Mouse (Mus musculus) kidney, embryonic 14.5 days (tissue): ENCODE data around the gene Arpc4. TPM values are rescaled to one million over a fixed set of nuclear protein-coding genes. Genes with fewer than 3 reads are reported as not detected.

Source experiments
- ATAC-seq: fragments of 200-750 bp; cut with Nextera tagmentation; 2 replicates; pipeline ENCODE4 v1.8.0; 2017; ENCODE audit warnings: moderate number of reproducible peaks, mild to moderate bottlenecking, moderate TSS enrichment, moderate library complexity; ENCODE audit not compliant: low FRiP score, low TSS enrichment
- H3K27ac ChIP-seq: fragments of 300-500 bp; sonication (generic); 2 replicates; pipeline ENCODE4 v1.5.1; 2014; ENCODE audit warnings: low read depth, mild to moderate bottlenecking, low read length, moderate library complexity, mixed read lengths
- H3K27me3 ChIP-seq: fragments of 300-500 bp; sonication (generic); 2 replicates; pipeline ENCODE4 v1.6.1; 2014; ENCODE audit warnings: mild to moderate bottlenecking, low read length; ENCODE audit not compliant: control insufficient read depth, insufficient read depth
- H3K36me3 ChIP-seq: fragments of 300-500 bp; sonication (generic); 2 replicates; pipeline ENCODE4 v1.6.1; 2014; ENCODE audit warnings: low read length, mixed read lengths; ENCODE audit not compliant: control insufficient read depth, insufficient read depth
- H3K4me1 ChIP-seq: fragments of 300-500 bp; sonication (generic); 2 replicates; pipeline ENCODE4 v1.6.1; 2014; ENCODE audit warnings: low read length, mixed read lengths; ENCODE audit not compliant: control insufficient read depth, insufficient read depth
- H3K4me2 ChIP-seq: fragments of 300-500 bp; sonication (generic); replicated peaks from 2 replicates; pipeline ENCODE4 v1.6.1; 2014; ENCODE audit warnings: low read depth, mild to moderate bottlenecking, low read length
- H3K4me3 ChIP-seq: fragments of 300-500 bp; sonication (generic); 2 replicates; pipeline ENCODE4 v1.5.1; 2014; ENCODE audit warnings: mild to moderate bottlenecking, low read length
- H3K9ac ChIP-seq: fragments of 300-500 bp; sonication (generic); 2 replicates; pipeline ENCODE4 v1.6.1; 2014; ENCODE audit warnings: low read depth, mild to moderate bottlenecking, low read length, moderate library complexity
- H3K9me3 ChIP-seq: fragments of 300-500 bp; sonication (generic); 2 replicates; pipeline ENCODE4 v1.6.1; 2016; ENCODE audit warnings: low read length; ENCODE audit not compliant: control insufficient read depth
- WGBS: fragments of 180-500 bp; shearing (Covaris S2); extraction: QIAGEN DNeasy Blood & Tissue Kit; methylation state at CpG from one replicate; pipeline ENCODE4 v1.1.7; 2014; 5-methylcytosine and 5-hydroxymethylcytosine counted together
- polyA plus RNA-seq: library from polyadenylated mRNA; unstranded; fragments of >200 nt; fragmentation: Nextera tagmentation; extraction: Ambion mirVana; gene quantifications from 2 replicates; pipeline ENCODE4 v1.2.1, GENCODE M21; 2014

The Arpc4 gene
- polyA plus RNA-seq, 1 experiment from 2014 or later, result 230 TPM

DNA sequence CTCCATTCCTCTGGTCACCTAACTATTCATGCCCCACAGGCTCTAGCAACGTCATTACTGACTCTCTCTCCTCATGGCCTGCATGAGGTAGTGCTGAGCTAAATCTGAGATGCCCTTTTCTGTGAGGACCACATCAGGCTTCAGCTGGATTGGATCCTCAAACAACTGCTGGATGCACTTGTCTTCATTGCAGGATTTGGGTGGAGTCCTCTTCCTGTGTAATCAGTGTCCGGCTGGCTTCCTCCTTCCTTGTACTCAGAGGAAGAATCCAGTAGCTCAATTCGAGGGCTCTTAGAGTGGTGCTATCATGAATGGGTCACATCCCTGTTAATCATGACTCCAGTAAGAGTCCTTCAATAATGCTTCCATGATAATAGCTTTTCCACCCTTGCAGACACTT lies 24.2 kb upstream of the Arpc4 start:
- ATAC-seq, result no peak
- WGBS, result 74% methylated on average over 3 of the region's 3 CpGs
- Histone ChIP-seq H3K9me3 (no peaks in the 10 kb centered on the region), H3K9ac (no peak overlapping the region), H3K27ac (no peak overlapping the region), H3K4me2 (no peak overlapping the region), H3K27me3 (no peaks in the 10 kb centered on the region), H3K4me1 (no peaks in the 10 kb centered on the region), H3K36me3 (no peaks in the 10 kb centered on the region), H3K4me3 (no peak overlapping the region)

DNA sequence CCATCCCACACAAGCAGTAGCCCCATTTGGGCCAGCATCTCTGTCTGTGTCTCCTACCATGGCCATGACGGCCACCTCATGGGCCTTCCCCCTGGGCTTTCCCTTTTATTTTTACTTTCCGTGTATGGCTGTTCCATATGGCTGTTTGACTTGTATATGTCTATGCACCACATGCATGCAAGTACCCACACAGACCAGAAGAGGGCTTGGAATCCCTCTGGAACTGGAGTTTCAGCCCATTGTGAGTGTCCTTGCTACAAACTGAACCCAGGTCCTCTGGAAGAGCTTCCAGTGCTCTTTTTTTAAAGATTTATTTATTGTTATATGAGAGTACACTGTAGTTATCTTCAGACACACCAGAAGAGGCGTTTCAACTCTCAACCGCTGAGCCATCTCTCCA lies 16.4 kb upstream of the Arpc4 start:
- Histone ChIP-seq H3K27me3 (no peaks in the 10 kb centered on the region), H3K4me1 (no peaks in the 10 kb centered on the region), H3K36me3 (no peaks in the 10 kb centered on the region; the same call in 1 of the 2 replicates), H3K4me3 (no peak overlapping the region), H3K4me2 (no peak overlapping the region), H3K9me3 (no peaks in the 10 kb centered on the region), H3K9ac (no peak overlapping the region), H3K27ac (no peak overlapping the region)
- 71% methylated on average over 4 of the region's 4 CpGs for WGBS
- no peak for ATAC-seq

DNA sequence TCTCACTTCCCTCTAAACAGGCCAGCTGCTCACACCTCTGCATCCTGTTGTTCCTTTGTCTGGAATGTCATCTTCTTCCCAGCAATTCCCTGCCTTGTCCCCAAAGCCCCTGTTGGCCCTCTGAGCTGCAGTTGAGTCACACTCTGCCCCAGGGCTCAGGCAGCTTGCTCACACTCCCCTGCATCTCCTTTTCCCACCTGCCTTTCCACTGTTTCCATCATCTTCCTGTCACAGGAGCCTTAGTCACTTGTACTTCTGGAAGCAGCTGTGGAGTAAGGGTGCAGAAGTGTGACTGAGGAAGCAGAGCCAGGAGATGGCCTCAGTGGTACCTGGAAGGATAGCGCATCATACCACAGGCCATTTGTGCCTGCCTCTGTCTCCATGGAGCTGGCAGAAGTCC lies 15.7 kb upstream of the Arpc4 start:
- Histone ChIP-seq H3K9me3 (no peaks in the 10 kb centered on the region), H3K4me1 (no peaks in the 10 kb centered on the region), H3K4me2 (no peak overlapping the region), H3K27me3 (no peaks in the 10 kb centered on the region), H3K4me3 (no peak overlapping the region), H3K9ac (no peak overlapping the region), H3K27ac (no peak overlapping the region), H3K36me3 (peaks cover 7% of the 10 kb centered on the region; the same call in 1 of the 2 replicates)
- ATAC-seq, result no peak
- WGBS, result 83% methylated on average over 1 of the region's 1 CpGs

DNA sequence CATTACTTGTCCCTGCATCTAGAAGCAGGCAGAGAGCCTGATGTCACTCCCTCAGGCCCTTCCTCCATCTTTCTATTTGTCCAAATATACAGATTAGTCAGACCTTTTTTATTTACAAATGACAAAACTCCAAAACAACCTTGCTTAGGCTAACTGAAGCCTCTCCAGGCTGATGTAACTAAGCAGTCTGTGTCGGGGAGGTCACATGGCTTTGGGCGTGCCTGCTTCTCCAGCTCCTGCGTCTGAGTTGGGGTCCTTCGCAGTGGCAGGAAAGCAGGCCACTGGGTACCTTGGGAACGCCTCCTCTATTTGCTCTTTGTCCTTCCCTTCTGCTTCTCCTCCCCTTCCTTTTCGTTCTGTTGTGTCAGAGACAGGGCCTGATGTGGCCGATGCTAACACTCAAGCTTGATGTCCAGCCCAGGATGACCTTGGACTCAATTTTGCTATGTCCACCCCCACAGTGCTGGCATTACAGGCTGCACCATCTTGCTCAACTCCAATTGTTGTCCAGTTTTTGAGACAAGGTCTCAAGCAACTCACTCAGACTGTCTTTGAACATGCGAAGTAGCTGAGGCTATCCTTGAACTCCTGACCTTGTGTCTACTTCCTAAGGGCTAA lies 13.3 kb upstream of the Arpc4 start:
- Histone ChIP-seq H3K9me3 (no peaks in the 10 kb centered on the region), H3K27me3 (no peaks in the 10 kb centered on the region), H3K4me2 (no peak overlapping the region), H3K4me3 (no peak overlapping the region), H3K36me3 (peaks cover 22% of the 10 kb centered on the region), H3K9ac (no peak overlapping the region), H3K4me1 (no peaks in the 10 kb centered on the region), H3K27ac (no peak overlapping the region)
- no peak for ATAC-seq
- 79% methylated on average over 8 of the region's 8 CpGs for WGBS

DNA sequence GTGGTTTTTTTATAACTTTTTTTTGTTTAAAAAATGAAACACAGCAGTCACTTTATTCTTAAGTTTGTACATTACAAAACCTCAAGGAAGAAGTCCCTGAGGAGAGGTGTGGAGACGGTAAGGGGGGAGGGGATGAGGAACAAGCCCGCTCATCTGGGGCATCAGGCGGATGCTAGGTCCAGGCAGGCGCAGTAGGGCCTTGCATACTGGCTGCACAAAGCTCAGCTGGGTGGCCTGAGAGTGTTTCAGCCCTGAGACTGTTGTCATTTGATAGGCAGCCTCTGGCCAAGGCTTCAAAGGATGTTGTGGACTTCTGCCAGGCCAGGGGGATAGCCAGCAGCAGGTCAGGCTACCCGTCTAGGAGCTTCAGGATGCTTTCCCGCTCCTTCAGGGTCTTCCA lies 11.3 kb upstream of the Arpc4 start:
- Histone ChIP-seq H3K27ac (no peak overlapping the region), H3K4me3 (no peak overlapping the region), H3K9me3 (no peaks in the 10 kb centered on the region), H3K4me2 (no peak overlapping the region), H3K36me3 (peaks cover 41% of the 10 kb centered on the region), H3K9ac (no peak overlapping the region), H3K4me1 (no peaks in the 10 kb centered on the region), H3K27me3 (no peaks in the 10 kb centered on the region)
- no peak for ATAC-seq
- WGBS, result 87% methylated on average over 6 of the region's 6 CpGs

DNA sequence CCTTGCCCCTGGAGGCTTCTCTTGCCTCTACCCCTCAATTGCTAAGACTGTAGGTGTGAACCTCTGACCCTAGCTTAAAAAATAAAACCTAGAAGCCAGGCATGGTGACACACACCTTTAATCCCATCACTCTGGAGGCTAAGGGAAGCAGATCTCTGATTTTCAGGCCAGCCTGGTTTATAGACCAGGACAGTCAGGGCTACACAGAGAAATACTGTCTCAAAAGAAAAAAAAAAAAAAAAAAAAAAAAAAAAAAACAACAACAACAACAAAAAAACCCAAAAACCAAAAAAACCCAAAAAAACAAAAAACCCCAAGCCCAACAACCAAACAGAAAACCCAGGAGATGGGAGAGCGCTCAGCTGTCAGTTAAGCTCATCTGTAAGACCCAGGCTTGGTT lies 10.3 kb upstream of the Arpc4 start:
- H3K4me1 ChIP-seq, result no peaks in the 10 kb centered on the region
- peak overlapping the region; percentile 62; the same call in 1 of the 2 replicates for H3K27ac ChIP-seq
- H3K9ac ChIP-seq, result no peak overlapping the region
- no peaks in the 10 kb centered on the region for H3K9me3 ChIP-seq
- H3K4me2 ChIP-seq, result no peak overlapping the region
- no peak overlapping the region for H3K4me3 ChIP-seq
- H3K27me3 ChIP-seq, result no peaks in the 10 kb centered on the region
- WGBS, result 92% methylated on average over 1 of the region's 1 CpGs
- ATAC-seq, result no peak
- peaks cover 49% of the 10 kb centered on the region for H3K36me3 ChIP-seq

DNA sequence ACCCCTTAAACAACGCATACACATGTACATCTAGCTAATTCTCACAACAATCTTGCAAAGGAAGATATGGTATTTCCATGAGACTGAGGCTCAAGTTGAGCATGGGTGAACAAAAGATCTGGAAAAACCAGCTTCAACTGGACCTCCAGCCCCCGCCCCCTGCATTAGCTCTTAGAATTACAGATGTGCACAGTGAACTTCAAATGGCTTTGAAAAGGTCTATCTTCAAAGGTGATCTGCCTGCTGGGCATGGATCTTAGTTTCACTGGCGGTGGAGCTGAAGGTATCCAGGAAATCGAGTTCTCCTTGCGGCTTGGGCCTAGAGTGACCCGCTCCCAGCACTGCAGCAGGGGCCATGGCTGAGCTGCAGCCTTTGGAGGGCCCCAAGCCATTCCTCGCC lies 9.8 kb upstream of the Arpc4 start:
- 77% methylated on average over 7 of the region's 7 CpGs for WGBS
- Histone ChIP-seq H3K4me2 (no peak overlapping the region), H3K4me1 (no peaks in the 10 kb centered on the region), H3K9ac (no peak overlapping the region), H3K27me3 (no peaks in the 10 kb centered on the region), H3K27ac (peak overlapping the region; percentile 62; the same call in 1 of the 2 replicates), H3K4me3 (no peak overlapping the region), H3K9me3 (no peaks in the 10 kb centered on the region), H3K36me3 (peaks cover 55% of the 10 kb centered on the region)
- no peak for ATAC-seq

DNA sequence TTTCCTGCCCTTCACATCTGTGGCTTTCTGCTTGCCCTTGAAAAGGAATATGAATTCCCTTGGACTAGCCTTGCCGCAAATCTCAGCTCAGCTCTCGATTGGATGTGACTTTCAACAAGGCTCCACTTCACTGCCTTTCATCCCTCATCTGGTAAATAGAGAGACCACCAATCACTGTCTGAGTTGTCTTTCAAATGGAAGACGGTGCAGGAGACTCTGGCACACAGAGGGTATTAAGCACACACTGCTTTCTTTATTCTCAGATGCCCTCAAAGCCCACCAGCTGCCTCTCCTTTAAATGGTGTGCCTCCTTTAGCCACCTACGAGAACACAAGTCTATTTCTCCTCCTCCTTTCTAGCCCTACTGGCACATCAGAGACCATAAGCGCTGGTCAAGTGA lies 9.3 kb upstream of the Arpc4 start:
- Histone ChIP-seq H3K4me3 (no peak overlapping the region), H3K9ac (no peak overlapping the region), H3K36me3 (peaks cover 59% of the 10 kb centered on the region), H3K9me3 (no peaks in the 10 kb centered on the region), H3K4me1 (no peaks in the 10 kb centered on the region), H3K4me2 (no peak overlapping the region), H3K27me3 (no peaks in the 10 kb centered on the region), H3K27ac (peak overlapping the region; percentile 51; the same call in 1 of the 2 replicates)
- no peak for ATAC-seq
- 84% methylated on average over 5 of the region's 5 CpGs for WGBS

DNA sequence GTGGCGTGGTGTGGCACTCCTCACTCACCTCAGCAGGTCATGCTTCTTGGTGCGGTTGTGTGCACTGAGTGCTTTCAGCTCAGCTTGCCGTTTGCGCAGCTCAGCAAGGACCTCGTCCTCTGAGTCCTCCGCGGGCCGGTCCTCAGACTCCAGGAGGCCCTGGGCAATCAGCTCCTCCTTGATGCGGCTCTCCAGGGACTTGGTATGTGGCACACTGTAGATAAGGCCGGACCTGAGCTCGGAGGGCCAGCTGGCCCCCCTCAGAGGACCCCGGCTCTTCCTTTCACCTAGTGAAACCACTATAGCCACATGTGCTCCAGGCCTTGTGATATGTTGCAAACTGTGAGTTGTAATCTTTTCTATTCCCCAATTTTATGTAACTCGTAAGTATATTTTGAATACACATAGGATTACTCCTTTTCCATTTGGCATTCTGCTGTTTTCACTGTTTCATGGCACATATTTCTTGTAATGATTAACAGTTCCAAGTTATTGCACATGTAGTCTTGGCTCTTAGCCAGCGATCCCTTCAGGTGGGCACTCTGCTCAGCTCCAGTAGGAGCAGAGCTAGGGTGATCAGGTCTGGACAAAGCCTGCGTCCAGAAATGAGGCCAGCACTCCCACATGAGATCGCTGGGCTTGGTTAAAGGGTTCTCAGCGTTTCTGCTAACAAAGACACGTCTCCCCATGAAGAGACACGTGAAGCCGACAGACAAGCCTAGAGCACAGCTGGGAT lies 7.6 kb upstream of the Arpc4 start:
- ATAC-seq, result peak; percentile 60; the same call in 1 of the 2 replicates
- 80% methylated on average over 20 of the region's 20 CpGs for WGBS
- peak overlapping the region; percentile 65; the same call in 1 of the 2 replicates for H3K27ac ChIP-seq

More for the DNA sequence above, 7.6 kb upstream of the Arpc4 start:
- Histone ChIP-seq H3K4me2 (no peak overlapping the region), H3K9me3 (no peaks in the 10 kb centered on the region), H3K4me3 (no peak overlapping the region), H3K27me3 (no peaks in the 10 kb centered on the region), H3K9ac (no peak overlapping the region), H3K4me1 (no peaks in the 10 kb centered on the region), H3K36me3 (peaks cover 76% of the 10 kb centered on the region)
